Mouse (Mus musculus) bone marrow, adult 2 months (tissue): ENCODE measurements around the gene Fam163a. TPM values are rescaled to one million over a fixed set of nuclear protein-coding genes. Genes with fewer than 3 reads are reported as not detected.
"Not testable (repeated sequence)": the region's sequence is repeated elsewhere in the genome, so short reads cannot be mapped to it uniquely, and the experiment has no call there.

Experiments used
- H3K27ac ChIP-seq: fragments of 200-500 bp; 2 replicates; pipeline ENCODE4 v1.5.1; 2012; ENCODE audit warnings: low read depth, mild to moderate bottlenecking, control low read depth, inconsistent platforms, low read length; ENCODE audit not compliant: control insufficient read depth, poor library complexity, insufficient read depth
- H3K4me1 ChIP-seq: fragments of 200-500 bp; 2 replicates; pipeline ENCODE4 v1.6.1; 2011; ENCODE audit warnings: low read length; ENCODE audit not compliant: control insufficient read depth, insufficient read depth
- H3K4me3 ChIP-seq: fragments of 200-500 bp; replicated peaks from 2 replicates; pipeline ENCODE3; 2011; ENCODE audit warnings: mild to moderate bottlenecking, low read depth, low read length, control low read depth; ENCODE audit not compliant: control insufficient read depth
- CTCF ChIP-seq: fragments of 200-500 bp; IDR thresholded peaks from 2 replicates; pipeline ENCODE4 v1.5.1; 2011; ENCODE audit warnings: low read length, control low read depth; ENCODE audit not compliant: control insufficient read depth, insufficient read depth
- POLR2A ChIP-seq: fragments of 200-500 bp; IDR thresholded peaks from 2 replicates; pipeline ENCODE4 v1.6.1; 2011; ENCODE audit warnings: low read depth, mild to moderate bottlenecking, control low read depth, low read length, borderline replicate concordance; ENCODE audit not compliant: control insufficient read depth
- WGBS: fragments of 180-500 bp; shearing (Covaris S2); methylation state at CpG from one replicate; pipeline ENCODE4 v1.1.7; 2018; 5-methylcytosine and 5-hydroxymethylcytosine counted together
- polyA plus RNA-seq: library from polyadenylated mRNA; stranded (reverse); fragments of >200 nt; gene quantifications from 2 replicates; pipeline ENCODE4 v1.2.4, GENCODE M21; 2011; ENCODE audit warnings: low replicate concordance; ENCODE audit not compliant: missing spikeins, insufficient read depth, insufficient read length

Fam163a gene
- polyA plus RNA-seq = not detected in 2 replicates

DNA sequence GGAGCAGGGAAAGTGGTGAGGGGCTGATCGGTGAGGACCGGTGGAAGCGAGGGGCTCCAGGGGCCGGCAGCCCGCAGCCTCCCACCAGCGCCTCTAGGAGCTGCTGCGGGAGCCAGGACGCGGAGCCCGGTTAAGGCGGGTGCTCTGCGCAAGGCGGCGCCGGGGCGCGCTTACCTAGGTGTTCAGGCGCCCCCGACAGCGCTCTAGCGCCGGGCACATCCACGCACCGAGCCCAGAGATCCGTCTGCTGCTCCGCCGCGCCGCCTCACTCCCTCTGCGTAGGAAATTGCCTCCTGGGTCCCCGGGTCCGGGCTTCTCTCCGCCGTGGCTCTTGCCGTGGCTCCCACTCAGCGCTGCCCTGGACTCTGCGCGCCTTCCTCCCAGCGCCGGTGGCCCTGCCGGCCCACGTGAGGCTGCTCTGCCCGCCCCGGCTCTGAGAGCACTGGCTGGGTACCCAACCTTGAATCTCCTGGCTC, at the start of gene Fam163a:
Fam163a (minus strand) TSS at position 371 of the 476 bp plus-strand sequence.
- TF ChIP-seq CTCF (no peak), POLR2A (no peak)
- Histone ChIP-seq H3K27ac (no peak within 1 kb of the TSS), H3K4me1 (no peaks in the 10 kb centered on the region), H3K4me3 (no peak within 1 kb of the TSS)
- 3% methylated on average over 44 of the region's 44 CpGs for WGBS

DNA sequence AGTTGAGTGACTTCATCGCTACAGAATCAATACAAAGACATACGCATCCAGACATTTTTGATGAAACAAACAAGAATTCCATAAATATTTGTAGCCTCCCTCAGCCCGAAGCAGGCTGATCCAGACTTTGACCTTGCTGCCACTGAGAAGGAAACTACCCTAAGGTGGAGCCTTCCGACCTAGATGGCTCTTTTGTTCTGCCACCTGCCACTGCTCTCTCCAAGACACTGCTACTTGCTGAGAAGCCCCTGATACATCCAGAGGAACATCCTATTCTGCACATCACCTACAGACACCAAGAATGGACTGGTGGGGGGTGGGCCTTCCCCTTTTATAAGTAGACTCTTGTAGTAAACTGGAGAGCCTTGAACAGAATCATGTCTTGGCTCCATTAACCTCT, 46.3 kb upstream of the Fam163a start:
- not testable (repeated sequence) for H3K4me3 ChIP-seq, H3K4me1 ChIP-seq, H3K27ac ChIP-seq
- 86% methylated on average over 4 of the region's 4 CpGs for WGBS

DNA sequence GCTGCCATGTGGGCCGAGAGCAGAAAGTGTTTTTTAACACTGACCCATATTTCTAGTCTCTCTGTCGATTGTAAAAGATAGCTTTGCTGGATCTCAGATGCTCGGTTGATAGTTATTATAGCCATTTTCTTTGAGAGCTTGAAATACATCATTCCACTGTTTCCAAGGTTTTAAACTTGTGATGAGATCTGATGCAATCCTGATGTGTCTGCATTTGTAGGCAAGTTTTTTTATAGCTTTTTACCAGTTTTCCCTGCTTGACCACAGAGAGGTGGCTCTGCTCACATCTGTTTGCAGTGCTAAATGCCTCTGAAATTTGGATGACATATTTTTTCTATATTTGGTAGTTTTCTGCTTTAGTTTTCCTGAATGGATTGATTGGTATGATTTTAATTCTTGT, 43.1 kb upstream of the Fam163a start:
- H3K4me3 ChIP-seq = no peak overlapping the region
- TF ChIP-seq CTCF = no peak
- no peak for TF ChIP-seq POLR2A
- 74% methylated on average over 3 of the region's 3 CpGs for WGBS
- H3K27ac ChIP-seq = no peak overlapping the region
- H3K4me1 ChIP-seq = no peaks in the 10 kb centered on the region

DNA sequence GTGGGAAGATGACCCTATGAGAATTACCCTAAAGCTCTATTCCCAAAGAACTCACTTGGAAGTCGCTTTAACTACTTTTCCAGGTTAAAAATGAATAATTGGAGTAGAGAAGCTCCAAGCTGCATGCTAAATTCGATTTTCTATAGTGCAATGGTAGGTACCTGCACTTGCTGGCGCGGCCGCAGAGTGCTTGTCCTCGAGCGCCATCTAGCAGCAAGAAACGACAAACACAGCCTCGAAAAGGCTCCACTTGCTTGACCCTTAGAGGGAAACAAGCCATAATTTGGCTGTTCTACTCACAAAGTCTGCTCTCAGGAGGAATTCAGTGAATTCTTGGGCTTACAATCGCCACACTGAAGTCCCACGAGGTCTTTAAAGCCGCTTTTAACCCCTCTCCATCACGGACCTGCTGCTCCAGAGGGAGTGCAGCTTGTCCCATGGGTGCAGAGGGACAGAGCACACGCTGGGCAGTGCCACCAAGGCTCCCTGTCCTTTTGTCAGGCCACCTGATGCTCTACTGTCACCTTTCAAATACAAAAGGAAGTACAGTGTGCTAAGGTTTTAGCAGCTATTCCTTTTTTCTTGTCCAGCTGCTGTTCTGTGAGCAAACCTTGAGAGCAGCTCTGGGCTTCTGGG, 37.0 kb upstream of the Fam163a start:
- WGBS = 11% methylated on average over 14 of the region's 14 CpGs
- no peak for TF ChIP-seq POLR2A
- peak; percentile 81 for TF ChIP-seq CTCF
- H3K4me1 ChIP-seq = no peaks in the 10 kb centered on the region
- no peak overlapping the region for H3K27ac ChIP-seq
- H3K4me3 ChIP-seq = no peak overlapping the region

DNA sequence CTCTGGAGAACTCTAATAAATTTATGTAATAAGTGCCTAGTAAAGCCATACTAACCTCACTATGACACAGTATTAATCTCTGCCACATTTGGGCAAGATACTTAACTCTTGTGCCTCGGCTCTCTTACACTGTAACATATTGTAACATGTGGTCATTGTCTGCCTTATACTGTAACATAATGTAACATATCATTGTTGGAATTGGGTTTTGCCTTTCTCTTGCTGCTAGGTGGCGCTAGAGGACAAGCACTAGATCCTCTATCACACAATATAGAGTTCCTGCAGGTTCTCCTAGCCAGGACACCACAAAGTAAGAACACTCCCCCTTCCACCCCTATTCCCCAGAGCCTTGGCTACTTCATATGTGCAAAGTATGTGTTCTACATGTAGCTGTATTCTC, 36.2 kb upstream of the Fam163a start:
- 32% methylated on average over 2 of the region's 2 CpGs for WGBS
- peak; percentile 34; the same call in 1 of the 2 replicates for TF ChIP-seq CTCF
- no peak for TF ChIP-seq POLR2A
- Histone ChIP-seq H3K27ac (no peak overlapping the region), H3K4me3 (no peak overlapping the region), H3K4me1 (no peaks in the 10 kb centered on the region)

DNA sequence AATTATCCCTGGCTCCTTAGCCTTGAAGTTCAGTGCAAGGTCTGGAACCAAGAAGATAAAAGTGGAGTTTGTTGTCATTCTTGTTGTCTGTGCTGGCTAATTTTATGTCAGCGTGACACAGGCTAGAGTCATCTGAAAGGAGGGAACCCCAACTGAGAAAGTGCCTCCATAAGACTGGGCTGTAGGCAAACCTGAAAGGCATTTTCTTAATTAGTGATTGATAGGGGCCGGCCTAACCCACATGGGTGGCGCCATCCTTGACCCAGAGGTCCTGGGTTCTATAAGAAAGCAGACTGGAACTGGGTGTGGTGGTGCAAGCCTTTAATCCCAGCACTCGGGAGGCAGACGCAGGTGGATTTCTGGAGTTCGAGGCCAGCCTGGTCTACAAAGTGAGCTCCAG, 26.3 kb upstream of the Fam163a start:
- Histone ChIP-seq H3K4me3 (no peak overlapping the region), H3K4me1 (no peaks in the 10 kb centered on the region), H3K27ac (no peak overlapping the region)
- TF ChIP-seq CTCF (no peak), POLR2A (no peak)
- WGBS = 86% methylated on average over 6 of the region's 6 CpGs

DNA sequence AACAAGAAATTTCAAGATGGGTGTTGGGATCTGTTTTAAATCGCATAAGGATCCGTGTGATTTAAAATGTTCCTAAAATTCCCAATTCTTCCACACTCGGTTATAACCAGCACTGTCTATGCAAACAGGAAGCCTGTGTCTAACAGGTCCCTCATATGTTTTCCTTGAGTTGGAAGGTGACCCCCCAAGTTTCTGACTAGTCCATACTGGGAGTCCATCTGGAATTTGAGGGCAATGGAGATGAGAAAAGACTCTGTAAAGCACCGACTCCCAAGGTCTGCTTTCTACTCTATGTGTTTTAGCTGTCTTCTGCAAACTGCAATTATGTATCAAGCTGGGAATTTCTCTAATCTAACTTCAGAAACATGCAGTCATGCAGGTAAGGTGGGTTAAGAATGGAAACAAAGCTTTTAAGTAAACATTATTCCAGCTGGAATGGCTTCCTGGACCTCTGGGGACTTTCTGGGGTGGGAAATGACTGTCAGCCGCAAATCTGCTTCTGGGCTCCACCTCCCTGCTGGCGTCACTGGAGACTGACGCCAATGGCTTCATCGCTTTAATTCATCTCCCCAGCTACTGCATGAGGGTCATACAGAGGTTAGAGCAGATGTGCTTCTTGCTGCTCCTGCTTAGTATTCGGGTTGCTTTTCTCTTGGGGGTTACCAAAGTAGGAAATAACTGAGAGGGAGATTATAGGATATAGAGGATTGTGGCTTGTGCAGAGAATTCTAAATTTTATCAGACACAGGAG, 25.7 kb upstream of the Fam163a start:
- H3K4me3 ChIP-seq = no peak overlapping the region
- WGBS = 67% methylated on average over 9 of the region's 9 CpGs
- H3K27ac ChIP-seq = no peak overlapping the region
- no peak for TF ChIP-seq POLR2A
- no peak for TF ChIP-seq CTCF
- H3K4me1 ChIP-seq = no peaks in the 10 kb centered on the region

DNA sequence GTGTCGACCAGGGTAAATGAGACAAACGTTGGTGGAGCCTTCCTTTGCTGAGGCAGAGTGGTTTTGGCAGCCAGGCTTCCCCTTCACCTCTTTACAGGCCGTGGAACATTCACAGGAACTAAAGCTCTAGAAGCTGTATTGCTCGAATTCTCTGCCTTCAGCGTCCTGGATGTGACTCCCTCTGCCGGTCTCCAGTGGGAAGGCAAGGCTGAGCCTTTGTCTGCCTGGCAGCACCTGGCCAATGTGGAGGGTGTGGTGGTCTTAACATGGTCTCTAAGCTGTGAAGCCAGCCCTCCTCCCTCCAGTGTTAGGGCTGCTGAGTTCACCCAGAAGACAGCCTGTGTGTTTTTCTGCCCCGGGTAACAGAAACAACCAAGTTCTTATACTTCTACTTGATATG, 24.6 kb upstream of the Fam163a start:
- TF ChIP-seq CTCF (peak; percentile 55), POLR2A (no peak)
- 7% methylated on average over 7 of the region's 7 CpGs for WGBS
- Histone ChIP-seq H3K27ac (no peak overlapping the region), H3K4me1 (no peaks in the 10 kb centered on the region), H3K4me3 (no peak overlapping the region)

DNA sequence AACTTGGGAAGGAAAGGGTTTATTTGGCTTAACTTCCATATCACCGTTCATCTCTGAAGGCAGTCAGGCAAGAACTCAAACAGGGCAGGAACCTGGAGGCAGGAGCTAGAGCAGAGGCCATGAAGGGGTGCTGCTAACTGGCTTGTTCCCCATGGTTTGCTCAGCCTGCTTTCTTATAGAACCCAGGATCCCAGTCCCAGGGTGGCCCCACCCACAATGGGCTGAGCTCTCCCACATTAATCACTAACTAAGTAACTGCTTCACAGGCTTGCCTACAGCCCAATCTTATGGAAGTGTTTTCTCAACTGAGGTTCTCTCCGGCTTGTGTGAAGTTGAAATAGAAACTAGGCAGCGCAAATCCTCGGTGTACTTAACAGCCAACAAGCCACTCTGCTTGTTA, 23.9 kb upstream of the Fam163a start:
- 84% methylated on average over 4 of the region's 4 CpGs for whole genome bisulfite sequencing
- Histone ChIP-seq H3K4me1 (no peaks in the 10 kb centered on the region), H3K27ac (no peak overlapping the region), H3K4me3 (no peak overlapping the region)
- no peak for TF ChIP-seq POLR2A
- no peak for TF ChIP-seq CTCF
